Comparison of ENCODE assay signal across 15 mouse cellular contexts in the genomic region with DNA sequence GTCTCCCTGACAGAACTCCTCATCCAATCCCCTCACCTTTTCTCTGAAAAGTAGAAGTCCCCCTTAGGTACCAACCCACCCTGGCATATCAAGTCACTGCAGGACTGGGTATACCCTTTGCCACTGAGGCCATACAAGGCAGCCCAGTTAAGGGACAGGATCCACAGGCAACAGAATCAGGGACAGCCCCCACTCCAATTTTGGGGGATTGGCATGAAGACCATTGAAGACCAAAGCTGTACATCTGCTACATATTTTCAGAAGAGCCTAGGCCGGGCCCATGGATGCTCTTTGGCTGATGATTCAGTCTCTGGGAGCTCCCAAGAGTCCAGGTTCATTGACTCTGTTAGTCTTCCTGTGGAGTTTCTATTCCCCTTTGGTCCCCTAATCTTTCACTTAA.
DNase-seq lines count a peak whose midpoint lies in the region.
"Had no signal": no experiment of that assay in that cellular context is flagged by ENCODE, and none has a peak within 500 bp of the region (broad histone marks: within the 10 kb centered on the region; RNA-seq: fewer than 3 reads in every experiment).

No protein-coding gene starts in this region.

- 86% methylated on average over 1 of the region's 1 CpGs for WGBS in heart, embryonic 10.5 days

- H3K4me3 ChIP-seq in heart, embryonic 10.5 days = no peak overlapping the region

- no peaks in the 10 kb centered on the region for H3K4me1 ChIP-seq in heart, embryonic 10.5 days

- DNase-seq in heart, adult 11 months = peak; percentile 63
- DNase-seq in heart, adult 9 months (ENCODE audit: low spot score in 2 of 2) = no peak
- DNase-seq in heart, embryonic 10.5 days (ENCODE audit: low spot score) = peak; percentile 54
- DNase-seq in heart, postnatal 4 days = no peak
- DNase-seq: adrenal gland, adult 2 months; adrenal gland, adult 8-10 months; adrenal gland, postnatal 10 days; adrenal gland, postnatal 14 days; adrenal gland, postnatal 25 days; adrenal gland, postnatal 36 days; B cell, adult 2 months; cerebellum, adult 11 months; cerebellum, adult 11-12 months; cerebellum, adult 18-20 months had no signal

- H3K27me3 ChIP-seq in heart, embryonic 10.5 days (ENCODE audit: insufficient read depth, poor library complexity, severe bottlenecking) = no peaks in the 10 kb centered on the region

- no peaks in the 10 kb centered on the region for H3K9me3 ChIP-seq in heart, embryonic 10.5 days

- H3K36me3 ChIP-seq in heart, embryonic 10.5 days = no peaks in the 10 kb centered on the region
- H3K36me3 ChIP-seq: G1E had no signal

- H3K27ac ChIP-seq in heart, embryonic 10.5 days = no peak overlapping the region

Comparison
In these comparisons a context has a peak if more than half of its experiments do, and no peak if none do; other contexts are left out.
1. DNase-seq: peak in heart, adult 11 months (single experiment) and heart, embryonic 10.5 days (single experiment); none in heart, adult 9 months (0 of 2) and heart, postnatal 4 days (single experiment).